Mouse (Mus musculus) liver, embryonic 12.5 days (tissue): ENCODE measurements around the gene Oxa1l. TPM values are rescaled to one million over a fixed set of nuclear protein-coding genes. Genes with fewer than 3 reads are reported as not detected.

Source experiments
- ATAC-seq: fragments of 200-750 bp; cut with Nextera tagmentation; 2 replicates; pipeline ENCODE4 v1.8.0; 2017; ENCODE audit warnings: moderate number of reproducible peaks, mild to moderate bottlenecking, moderate library complexity
- H3K27ac ChIP-seq: fragments of 300-500 bp; sonication (generic); 2 replicates; pipeline ENCODE4 v1.5.1; 2016; ENCODE audit warnings: mild to moderate bottlenecking
- H3K27me3 ChIP-seq: fragments of 300-500 bp; sonication (generic); replicated peaks from 2 replicates; pipeline ENCODE4 v1.6.1; 2016; ENCODE audit warnings: mild to moderate bottlenecking, moderate library complexity
- H3K36me3 ChIP-seq: fragments of 300-500 bp; sonication (generic); 2 replicates; pipeline ENCODE4 v1.6.1; 2016; ENCODE audit warnings: mild to moderate bottlenecking, moderate library complexity
- H3K4me1 ChIP-seq: fragments of 300-500 bp; sonication (generic); 2 replicates; pipeline ENCODE4 v1.6.1; 2016
- H3K4me2 ChIP-seq: fragments of 300-500 bp; sonication (generic); 2 replicates; pipeline ENCODE4 v1.6.1; 2016; ENCODE audit warnings: mild to moderate bottlenecking, moderate library complexity
- H3K4me3 ChIP-seq: fragments of 300-500 bp; sonication (generic); 2 replicates; pipeline ENCODE4 v1.5.1; 2016; ENCODE audit warnings: mild to moderate bottlenecking, moderate library complexity
- H3K9ac ChIP-seq: fragments of 300-500 bp; sonication (generic); 2 replicates; pipeline ENCODE4 v1.6.1; 2016; ENCODE audit warnings: mild to moderate bottlenecking, moderate library complexity
- H3K9me3 ChIP-seq: fragments of 300-500 bp; sonication (generic); replicated peaks from 2 replicates; pipeline ENCODE4 v1.6.1; 2016; ENCODE audit warnings: mild to moderate bottlenecking, moderate library complexity
- WGBS: fragments of 180-500 bp; shearing (Covaris S2); methylation state at CpG from one replicate; pipeline ENCODE4 v1.1.7; 2016; ENCODE audit not compliant: insufficient replicate concordance; 5-methylcytosine and 5-hydroxymethylcytosine counted together
- polyA plus RNA-seq: library from polyadenylated mRNA; unstranded; fragments of >200 nt; fragmentation: Nextera tagmentation; extraction: Ambion mirVana; gene quantifications from 2 replicates; pipeline ENCODE4 v1.2.1, GENCODE M21; 2016

The Oxa1l gene
- polyA plus RNA-seq, 1 experiment from 2014 or later = 24.9 TPM

DNA sequence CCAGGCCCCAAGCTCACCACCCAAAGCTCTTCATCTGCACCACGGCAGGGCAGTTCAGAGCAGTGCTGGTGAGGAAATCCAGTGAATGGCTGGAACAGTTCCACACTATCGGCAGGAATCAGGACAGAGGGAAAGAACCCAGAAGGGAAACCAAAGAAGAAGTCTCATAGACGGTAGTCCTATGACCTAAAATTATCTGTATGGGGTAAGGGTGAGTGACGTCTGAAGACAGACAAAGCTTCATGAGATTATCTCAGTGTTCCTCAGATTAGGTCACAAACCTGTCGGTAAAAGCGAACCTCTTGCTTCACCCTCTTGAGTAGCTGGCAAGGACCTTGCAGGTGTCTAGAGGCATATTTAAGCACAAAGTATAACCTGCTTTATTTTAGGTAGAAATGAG lies 16.5 kb downstream of the Oxa1l start:
- 70% methylated on average over 6 of the region's 6 CpGs for WGBS
- peaks cover 6% of the 10 kb centered on the region for H3K4me1 ChIP-seq

GRCm38 (mm10) chr14:54379571-54379970 lies 18.9 kb downstream of the Oxa1l start:
- WGBS = 63% methylated on average over 13 of the region's 13 CpGs
- H3K27me3 ChIP-seq = no peaks in the 10 kb centered on the region
- no peak overlapping the region for H3K4me3 ChIP-seq
- H3K9me3 ChIP-seq = no peaks in the 10 kb centered on the region
- peaks cover 30% of the 10 kb centered on the region for H3K4me1 ChIP-seq
- no peak overlapping the region for H3K27ac ChIP-seq
- H3K9ac ChIP-seq = no peak overlapping the region
- no peak overlapping the region for H3K4me2 ChIP-seq
- H3K36me3 ChIP-seq = no peaks in the 10 kb centered on the region
- no peak for ATAC-seq

More for the DNA sequence above, 16.5 kb downstream of the Oxa1l start:
- H3K27me3 ChIP-seq = no peaks in the 10 kb centered on the region
- no peak for ATAC-seq
- H3K36me3 ChIP-seq = peaks cover 11% of the 10 kb centered on the region
- H3K9ac ChIP-seq = no peak overlapping the region
- no peak overlapping the region for H3K4me3 ChIP-seq
- H3K4me2 ChIP-seq = no peak overlapping the region
- H3K9me3 ChIP-seq = no peaks in the 10 kb centered on the region
- H3K27ac ChIP-seq = no peak overlapping the region

DNA sequence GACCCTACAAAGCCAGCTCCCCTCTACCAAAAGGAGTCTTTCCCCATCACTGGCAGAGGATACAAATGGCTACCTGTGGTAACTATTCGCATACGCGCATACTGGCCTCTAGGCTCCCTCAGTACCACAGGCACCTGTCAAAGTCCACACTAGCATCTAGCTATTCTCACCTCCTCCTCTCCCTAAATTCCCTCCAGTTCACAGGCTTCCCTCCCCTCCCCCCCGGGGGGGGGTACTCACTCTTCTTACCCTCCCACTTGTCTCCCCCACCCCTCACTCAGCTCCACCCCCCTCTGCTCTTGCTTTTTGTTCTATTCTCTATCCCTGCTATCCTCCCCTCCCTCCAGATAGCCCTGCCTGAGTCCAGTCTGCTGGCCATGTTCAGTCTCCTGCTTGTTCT lies 20.0 kb downstream of the Oxa1l start:
- 0 out of 2 replicates have a peak, but pooled peaks cover 3% of the 10 kb centered on the region for H3K36me3 ChIP-seq
- peaks cover 31% of the 10 kb centered on the region for H3K4me1 ChIP-seq
- WGBS = 73% methylated on average over 4 of the region's 4 CpGs
- H3K9me3 ChIP-seq = no peaks in the 10 kb centered on the region
- no peaks in the 10 kb centered on the region for H3K27me3 ChIP-seq
- H3K4me3 ChIP-seq = no peak overlapping the region
- no peak overlapping the region for H3K4me2 ChIP-seq
- H3K27ac ChIP-seq = no peak overlapping the region
- ATAC-seq = no peak
- no peak overlapping the region for H3K9ac ChIP-seq

DNA sequence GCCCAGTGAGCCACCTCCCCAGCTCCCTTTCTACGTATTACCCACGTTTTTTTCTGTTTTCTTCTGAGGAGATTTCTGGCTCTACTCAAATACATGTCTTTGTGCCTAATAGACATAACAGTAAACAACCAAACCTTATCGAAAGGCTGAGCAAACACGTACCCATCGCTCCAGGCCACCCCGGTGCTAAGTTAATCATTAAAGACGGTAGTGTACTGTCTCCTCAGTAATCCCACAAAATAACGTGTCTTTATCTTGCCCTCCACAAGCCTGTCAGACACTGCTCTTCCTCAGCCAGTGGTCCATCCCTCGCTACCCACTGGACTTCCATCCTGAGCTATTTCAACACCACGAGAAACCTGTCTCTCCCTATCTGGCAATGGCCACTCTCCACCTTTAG lies 21.2 kb downstream of the Oxa1l start:
- Histone ChIP-seq H3K4me3 (no peak overlapping the region), H3K4me2 (peak overlapping the region; percentile 8; the same call in 1 of the 2 replicates), H3K27me3 (no peaks in the 10 kb centered on the region), H3K4me1 (peaks cover 31% of the 10 kb centered on the region), H3K36me3 (0 out of 2 replicates have a peak, but pooled peaks cover 3% of the 10 kb centered on the region), H3K9ac (no peak overlapping the region), H3K27ac (no peak overlapping the region; the same call in 1 of the 2 replicates), H3K9me3 (no peaks in the 10 kb centered on the region)
- no peak for ATAC-seq
- 62% methylated on average over 10 of the region's 10 CpGs for WGBS

DNA sequence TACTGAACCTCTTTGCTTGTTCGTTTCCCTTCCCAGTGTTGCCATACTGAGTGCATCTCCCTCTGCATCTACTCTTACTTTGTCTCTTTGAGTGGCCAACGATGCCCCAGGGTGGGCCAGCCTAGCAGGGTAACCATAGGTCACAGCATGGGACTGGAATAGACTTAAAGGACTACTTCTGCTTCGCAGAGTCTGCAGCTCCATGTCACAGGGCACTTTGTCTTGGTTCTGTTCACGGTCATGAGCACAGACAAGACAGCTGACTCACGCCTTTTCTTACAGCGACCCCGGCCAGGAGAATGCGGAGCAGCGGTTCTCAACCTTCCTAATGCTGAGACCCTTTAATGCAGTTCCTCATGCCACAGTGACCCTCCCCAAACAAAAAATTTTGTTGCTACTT lies 22.0 kb downstream of the Oxa1l start:
- Histone ChIP-seq H3K4me3 (no peak overlapping the region), H3K27ac (no peak overlapping the region), H3K4me1 (peaks cover 31% of the 10 kb centered on the region), H3K27me3 (no peaks in the 10 kb centered on the region), H3K4me2 (no peak overlapping the region), H3K9me3 (no peaks in the 10 kb centered on the region), H3K36me3 (0 out of 2 replicates have a peak, but pooled peaks cover 3% of the 10 kb centered on the region), H3K9ac (no peak overlapping the region)
- WGBS = 60% methylated on average over 9 of the region's 9 CpGs
- no peak for ATAC-seq

GRCm38 (mm10) chr14:54383355-54383771 lies 22.7 kb downstream of the Oxa1l start:
- 30% methylated on average over 4 of the region's 4 CpGs for WGBS
- Histone ChIP-seq H3K27ac (peak overlapping the region; percentile 31; the same call in 1 of the 2 replicates), H3K4me2 (no peak overlapping the region)

GRCm38 (mm10) chr14:54384396-54384795 lies 23.8 kb downstream of the Oxa1l start:
- Histone ChIP-seq H3K36me3 (0 out of 2 replicates have a peak, but pooled peaks cover 3% of the 10 kb centered on the region), H3K9me3 (no peaks in the 10 kb centered on the region), H3K4me2 (no peak overlapping the region), H3K4me1 (peaks cover 31% of the 10 kb centered on the region), H3K9ac (no peak overlapping the region), H3K27ac (no peak overlapping the region), H3K27me3 (no peaks in the 10 kb centered on the region), H3K4me3 (no peak overlapping the region)
- peak; percentile 53; the same call in 1 of the 2 replicates for ATAC-seq
- WGBS = 57% methylated on average over 8 of the region's 8 CpGs

More at GRCm38 (mm10) chr14:54383355-54383771, 22.7 kb downstream of the Oxa1l start:
- no peaks in the 10 kb centered on the region for H3K9me3 ChIP-seq
- 0 out of 2 replicates have a peak, but pooled peaks cover 3% of the 10 kb centered on the region for H3K36me3 ChIP-seq
- H3K4me3 ChIP-seq = no peak overlapping the region
- H3K27me3 ChIP-seq = no peaks in the 10 kb centered on the region
- peaks cover 31% of the 10 kb centered on the region for H3K4me1 ChIP-seq
- H3K9ac ChIP-seq = no peak overlapping the region
- peak; percentile 47 for ATAC-seq

GRCm38 (mm10) chr14:54385968-54386618 lies 25.5 kb downstream of the Oxa1l start:
- H3K4me2 ChIP-seq = no peak overlapping the region
- no peak overlapping the region for H3K9ac ChIP-seq
- no peak for ATAC-seq
- no peaks in the 10 kb centered on the region for H3K27me3 ChIP-seq
- no peaks in the 10 kb centered on the region for H3K9me3 ChIP-seq
- H3K36me3 ChIP-seq = 0 out of 2 replicates have a peak, but pooled peaks cover 3% of the 10 kb centered on the region
- H3K27ac ChIP-seq = no peak overlapping the region
- WGBS = 71% methylated on average over 7 of the region's 7 CpGs
- peaks cover 28% of the 10 kb centered on the region for H3K4me1 ChIP-seq
- no peak overlapping the region for H3K4me3 ChIP-seq

GRCm38 (mm10) chr14:54387546-54387945 lies 26.9 kb downstream of the Oxa1l start:
- no peak for ATAC-seq
- H3K4me1 ChIP-seq = peaks cover 22% of the 10 kb centered on the region
- no peak overlapping the region for H3K9ac ChIP-seq
- H3K36me3 ChIP-seq = 0 out of 2 replicates have a peak, but pooled peaks cover 3% of the 10 kb centered on the region
- no peaks in the 10 kb centered on the region for H3K27me3 ChIP-seq
- no peaks in the 10 kb centered on the region for H3K9me3 ChIP-seq
- no peak overlapping the region for H3K27ac ChIP-seq
- no peak overlapping the region for H3K4me2 ChIP-seq
- WGBS = 73% methylated on average over 6 of the region's 6 CpGs
- H3K4me3 ChIP-seq = no peak overlapping the region

DNA sequence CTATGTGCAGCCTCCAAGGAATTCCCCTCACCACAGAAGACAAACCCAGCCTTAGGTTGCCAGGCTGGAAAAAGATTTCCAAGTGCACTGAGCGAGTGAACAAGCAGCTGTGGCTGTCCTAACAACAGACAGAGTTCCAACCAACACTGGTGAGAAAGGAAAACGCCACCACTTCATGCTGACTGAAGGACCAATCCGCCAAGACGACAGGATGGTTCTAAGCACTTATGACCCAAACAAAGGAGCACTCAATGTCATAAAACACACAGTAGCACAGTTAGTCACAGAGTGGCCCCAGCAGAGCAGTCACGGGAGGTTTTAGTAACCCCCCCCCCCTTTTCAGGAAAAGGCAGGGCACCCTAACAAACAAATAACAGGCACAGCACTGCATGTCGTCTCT lies 30.2 kb downstream of the Oxa1l start:
- no peak for ATAC-seq
- peaks cover 8% of the 10 kb centered on the region; the same call in 1 of the 2 replicates for H3K36me3 ChIP-seq
- H3K27ac ChIP-seq = no peak overlapping the region
- H3K9me3 ChIP-seq = no peaks in the 10 kb centered on the region
- H3K4me3 ChIP-seq = no peak overlapping the region
- 59% methylated on average over 6 of the region's 6 CpGs for WGBS
- no peaks in the 10 kb centered on the region for H3K27me3 ChIP-seq
- no peaks in the 10 kb centered on the region for H3K4me1 ChIP-seq
- H3K4me2 ChIP-seq = no peak overlapping the region
- H3K9ac ChIP-seq = no peak overlapping the region

GRCm38 (mm10) chr14:54393794-54394193 lies 33.2 kb downstream of the Oxa1l start:
- H3K4me3 ChIP-seq = no peak overlapping the region
- H3K9ac ChIP-seq = no peak overlapping the region
- no peaks in the 10 kb centered on the region for H3K9me3 ChIP-seq
- H3K27ac ChIP-seq = no peak overlapping the region
- H3K4me2 ChIP-seq = no peak overlapping the region
- no peaks in the 10 kb centered on the region for H3K4me1 ChIP-seq
- no peaks in the 10 kb centered on the region for H3K27me3 ChIP-seq
- peaks cover 9% of the 10 kb centered on the region; the same call in 1 of the 2 replicates for H3K36me3 ChIP-seq
- WGBS = 73% methylated on average over 3 of the region's 3 CpGs
- ATAC-seq = no peak

DNA sequence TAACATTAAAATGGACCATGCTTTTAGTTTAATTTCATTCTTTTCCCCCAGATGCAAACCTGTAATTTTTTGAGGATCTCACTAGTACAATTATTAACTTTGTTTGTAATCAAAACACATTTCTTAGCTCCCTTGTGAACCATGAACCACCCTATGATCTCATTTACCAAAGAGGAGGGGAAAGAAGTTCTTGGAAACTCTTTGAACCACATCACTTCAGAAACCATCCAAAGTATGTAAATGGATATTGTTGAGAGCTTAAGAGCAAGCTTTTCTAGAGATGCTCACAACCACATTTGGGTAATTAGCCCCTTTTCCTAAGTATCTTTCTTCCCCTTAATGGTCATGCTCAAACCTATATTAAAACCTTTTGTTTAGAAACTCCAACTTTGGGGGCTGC lies 33.7 kb downstream of the Oxa1l start:
- no peak overlapping the region for H3K27ac ChIP-seq
- no peak overlapping the region for H3K9ac ChIP-seq
- 0 out of 2 replicates have a peak, but pooled peaks cover 3% of the 10 kb centered on the region for H3K4me1 ChIP-seq
- H3K36me3 ChIP-seq = peaks cover 9% of the 10 kb centered on the region; the same call in 1 of the 2 replicates
- H3K4me3 ChIP-seq = no peak overlapping the region
- H3K27me3 ChIP-seq = no peaks in the 10 kb centered on the region
- H3K9me3 ChIP-seq = no peaks in the 10 kb centered on the region
- no peak overlapping the region for H3K4me2 ChIP-seq
- no peak for ATAC-seq
